Mouse (Mus musculus): ENCODE measurements at regions not wholly inside any gene's neighbourhood (a gene's known extent, or its start where the extent isn't known, plus 50 kb on each side); places are given as distances from the start of the nearest gene placed in this dataset.

DNA sequence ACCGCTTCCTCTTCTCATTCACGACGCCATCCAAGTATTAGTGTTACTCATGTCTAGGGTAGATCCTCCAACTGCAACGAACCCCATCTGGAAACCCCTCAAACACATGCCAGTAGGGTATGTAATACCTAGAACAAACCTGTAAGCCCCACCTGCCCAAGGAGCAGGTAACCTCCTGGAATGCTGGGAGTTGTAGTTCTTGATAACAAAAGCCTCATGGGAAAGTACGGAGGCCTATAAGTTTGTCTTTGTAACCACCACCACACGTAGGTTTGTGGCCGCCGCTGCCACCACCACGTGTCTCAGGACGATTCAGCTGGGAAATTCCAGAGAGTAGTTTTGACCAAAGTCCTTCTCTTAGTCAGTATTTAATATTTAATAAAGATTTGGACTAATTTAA, 107.4 kb upstream of the Unc5b start:
- no peak for DNase-seq (ENCODE audit: low read depth in 1 of 2, low spot score in 2 of 2)

DNA sequence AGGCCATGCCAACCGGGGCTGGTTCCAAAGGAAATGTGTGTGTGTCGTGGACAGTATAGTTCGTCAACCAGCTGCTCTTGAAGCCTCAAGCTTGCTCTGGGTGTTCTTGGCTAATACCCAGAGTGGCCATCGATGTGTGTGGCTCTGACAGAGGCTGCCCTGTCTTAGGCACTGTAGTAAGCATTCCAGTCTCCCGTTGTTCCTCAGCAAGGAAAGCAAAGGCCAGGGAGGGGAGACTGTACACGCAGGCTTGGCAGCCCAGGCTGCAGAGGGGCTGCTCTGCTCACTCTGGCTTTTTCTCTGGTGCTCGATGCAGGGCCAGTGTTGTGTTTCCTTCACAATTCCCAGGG, 106.1 kb upstream of the Unc5b start:
- no peak for DNase-seq (ENCODE audit: low read depth in 1 of 2, low spot score in 2 of 2)

DNA sequence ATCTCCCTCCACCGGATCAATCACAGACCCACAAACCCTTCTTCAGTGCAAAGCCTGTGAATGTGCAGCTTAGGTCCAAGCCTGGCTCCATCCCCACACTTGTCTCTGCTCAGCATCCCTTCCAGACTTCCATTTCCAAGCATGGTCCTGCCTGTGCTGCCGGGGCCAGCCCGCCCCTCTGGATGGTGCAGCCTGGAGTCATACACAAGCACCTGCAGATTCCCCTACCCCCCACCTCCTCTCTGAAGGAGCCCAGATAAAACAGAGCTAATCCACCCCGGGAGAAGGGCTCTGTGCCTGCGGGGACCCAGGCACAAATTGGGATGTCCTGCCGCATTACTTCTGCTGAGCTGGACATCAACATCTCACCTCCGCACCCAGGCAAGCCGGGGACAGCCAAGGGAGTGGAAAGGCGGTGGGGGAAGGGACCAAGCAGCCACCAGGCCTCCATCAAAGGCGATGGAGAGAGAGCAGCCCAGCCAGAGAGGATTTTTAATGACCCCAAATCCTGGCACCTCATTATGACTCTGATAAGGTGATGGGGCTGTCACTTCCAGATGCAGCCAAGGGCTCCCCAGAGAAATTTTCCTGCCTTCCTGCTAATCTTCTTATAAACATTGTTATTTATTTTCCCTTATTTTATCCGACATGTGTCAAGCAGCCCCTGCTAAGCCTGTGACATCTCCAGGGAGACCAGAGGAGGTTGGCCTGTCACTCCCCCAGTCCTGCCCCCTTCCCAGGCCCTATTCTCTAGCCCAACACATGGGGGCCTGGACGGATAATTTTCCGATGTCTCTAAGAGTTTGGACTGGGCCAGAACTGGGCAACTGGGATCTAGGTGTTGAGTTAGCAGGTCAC, 105.5 kb upstream of the Unc5b start:
- no peak for DNase-seq (ENCODE audit: low read depth in 1 of 2, low spot score in 2 of 2)

DNA sequence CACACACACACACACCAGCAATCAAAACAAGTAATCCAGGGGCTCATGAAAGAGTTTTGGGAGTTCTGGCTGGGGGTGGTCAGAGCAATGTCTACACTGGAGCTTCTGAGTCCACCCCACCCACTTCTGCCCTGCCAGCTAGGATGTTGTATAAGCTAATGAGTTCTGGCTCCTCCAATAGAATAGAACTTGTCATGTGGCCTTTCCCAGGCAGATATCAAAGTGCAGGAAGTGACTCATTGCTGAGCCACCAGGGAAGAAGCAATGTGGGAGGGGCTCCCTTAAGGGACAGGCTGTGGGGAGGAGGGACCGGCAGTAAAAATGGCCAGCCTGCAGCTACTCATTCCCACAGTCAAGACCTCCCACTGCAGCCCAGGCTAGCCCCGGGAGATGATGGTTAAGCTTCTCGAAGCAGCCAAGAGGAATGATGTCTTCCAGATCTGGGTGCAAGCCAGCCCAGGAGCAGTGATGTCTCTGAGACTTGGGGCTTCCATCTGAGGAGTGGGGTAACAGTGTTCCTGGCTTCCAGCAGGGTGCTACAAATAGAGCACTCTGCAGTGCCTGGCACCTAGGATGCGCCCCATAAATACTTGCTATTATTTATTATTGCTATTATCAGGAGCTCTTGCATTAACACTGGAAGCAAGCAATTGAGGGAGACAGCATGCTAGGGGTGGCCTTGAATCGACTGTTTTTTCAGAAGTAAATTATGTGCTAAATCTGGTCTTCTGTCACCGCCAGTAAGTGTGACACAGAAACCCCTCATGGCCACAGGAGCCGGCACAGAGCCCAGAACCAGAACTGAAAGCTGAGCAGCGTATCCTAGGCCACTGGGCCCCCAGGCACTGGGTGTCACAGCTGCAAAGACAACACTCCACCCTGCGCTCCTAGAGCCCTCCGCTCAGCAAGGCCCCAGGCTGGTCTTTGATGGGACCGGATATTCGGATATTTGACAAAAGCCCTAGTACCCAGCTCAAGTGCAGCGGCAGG, 103.2 kb upstream of the Unc5b start:
- peak; percentile 25 to 52 for DNase-seq (ENCODE audit: low read depth in 1 of 2, low spot score in 2 of 2)

DNA sequence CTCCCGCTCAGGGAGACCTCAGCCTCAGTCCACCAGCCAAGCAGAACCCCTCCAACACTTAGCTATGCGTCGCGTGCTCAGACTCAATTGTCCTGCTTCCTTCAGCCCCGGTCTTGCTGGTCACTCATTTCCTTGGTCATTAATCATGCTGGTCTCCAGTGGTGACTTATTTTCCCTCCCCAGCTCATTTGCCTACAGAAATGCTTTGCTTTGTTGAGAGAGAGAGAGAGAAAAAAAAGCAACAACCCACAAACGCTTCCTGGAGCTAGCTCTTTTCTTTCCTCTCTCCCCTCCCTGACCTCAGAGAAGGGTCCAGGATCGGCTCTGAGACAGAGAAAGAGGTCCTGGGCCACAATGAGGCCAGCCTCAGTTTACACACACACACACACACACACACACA, 102.5 kb upstream of the Unc5b start:
- no peak for DNase-seq (ENCODE audit: low read depth in 1 of 2, low spot score in 2 of 2)

DNA sequence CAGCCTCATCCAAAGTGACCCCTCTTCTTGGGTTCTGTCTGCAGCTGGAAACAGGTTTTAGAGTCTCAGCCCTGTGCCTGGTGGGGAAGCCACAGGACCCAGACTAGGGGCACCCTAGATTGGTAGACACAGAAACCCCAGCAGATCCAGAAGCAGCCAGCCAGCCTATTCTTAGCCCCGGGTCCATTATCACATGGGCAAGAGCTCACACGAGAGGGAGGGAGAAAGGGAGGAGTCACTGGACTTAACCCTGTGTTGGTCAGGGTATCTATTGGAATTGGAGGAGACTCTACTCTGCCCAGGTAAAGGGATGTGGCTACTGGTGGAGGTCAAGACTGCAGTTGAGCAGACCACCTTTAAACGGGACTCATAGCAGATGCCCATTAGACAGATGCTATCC, 101.5 kb upstream of the Unc5b start:
- no peak for DNase-seq (ENCODE audit: low read depth in 1 of 2, low spot score in 2 of 2)

DNA sequence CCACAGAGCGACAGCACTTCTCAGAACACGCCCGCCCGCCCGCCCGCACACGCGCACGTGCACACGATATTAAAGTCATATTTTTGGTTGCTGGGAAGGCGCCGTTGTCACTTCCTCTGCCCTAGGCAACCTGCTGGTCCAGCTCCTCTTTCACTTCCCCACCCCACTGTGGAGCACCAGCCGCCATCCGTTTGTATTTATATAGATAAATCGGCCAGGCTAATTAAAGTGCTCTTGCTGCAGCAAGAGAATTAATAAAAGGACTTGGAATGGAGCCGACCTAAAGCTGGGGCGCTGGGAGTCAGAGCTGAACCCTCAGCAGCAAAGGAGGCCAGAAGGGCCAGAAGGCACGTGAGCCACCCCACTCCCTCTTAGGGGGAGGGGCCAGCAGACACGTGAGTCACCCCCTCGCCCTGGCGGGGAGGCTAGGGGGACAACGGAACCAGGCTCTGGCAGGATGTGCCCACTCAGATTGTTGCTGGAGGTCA, 100.6 kb upstream of the Unc5b start:
- DNase-seq (ENCODE audit: low read depth in 1 of 2, low spot score in 2 of 2) = peak; percentile 43 to 56

DNA sequence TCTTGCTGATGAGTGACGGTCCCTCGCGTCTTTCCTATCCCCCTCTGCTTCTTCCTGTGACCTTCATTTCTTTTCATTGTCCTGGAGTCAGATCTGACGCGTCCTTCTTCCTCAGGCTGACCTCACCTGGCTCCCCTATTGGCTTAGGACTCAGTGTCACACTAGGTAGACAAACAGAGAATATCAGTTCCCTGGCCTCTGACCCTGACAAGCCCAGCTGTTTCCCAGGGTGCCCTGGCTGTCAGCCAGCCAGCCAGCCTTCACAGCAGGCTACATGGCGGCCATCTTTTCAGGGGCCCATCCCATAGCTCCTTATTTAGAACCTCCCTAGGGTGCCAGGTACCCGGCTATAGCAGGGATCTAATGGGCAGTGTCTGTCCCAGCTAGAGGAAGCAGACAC, 97.3 kb upstream of the Unc5b start:
- DNase-seq (ENCODE audit: low read depth in 1 of 2, low spot score in 2 of 2) = no peak

DNA sequence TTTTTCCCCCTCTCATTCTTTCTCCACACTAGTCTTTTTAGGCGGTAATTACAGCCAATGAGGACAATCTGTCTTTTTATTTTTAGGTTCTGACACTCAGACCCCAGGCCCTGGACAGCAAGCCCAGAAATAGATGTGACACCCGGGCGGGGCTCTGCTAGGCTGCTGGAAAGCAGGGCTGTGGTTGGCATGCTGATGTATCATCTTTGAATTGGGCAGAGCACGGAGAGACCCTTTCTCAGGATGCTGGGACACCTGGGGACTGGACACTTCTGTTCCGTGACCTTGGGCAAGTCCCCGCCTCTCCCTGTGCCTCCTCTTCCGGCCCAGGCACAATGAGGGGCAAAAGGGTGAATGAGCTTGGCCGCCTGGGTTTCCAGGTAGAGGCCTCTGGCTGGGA, 96.8 kb upstream of the Unc5b start:
- no peak for DNase-seq (ENCODE audit: low read depth in 1 of 2, low spot score in 2 of 2)

DNA sequence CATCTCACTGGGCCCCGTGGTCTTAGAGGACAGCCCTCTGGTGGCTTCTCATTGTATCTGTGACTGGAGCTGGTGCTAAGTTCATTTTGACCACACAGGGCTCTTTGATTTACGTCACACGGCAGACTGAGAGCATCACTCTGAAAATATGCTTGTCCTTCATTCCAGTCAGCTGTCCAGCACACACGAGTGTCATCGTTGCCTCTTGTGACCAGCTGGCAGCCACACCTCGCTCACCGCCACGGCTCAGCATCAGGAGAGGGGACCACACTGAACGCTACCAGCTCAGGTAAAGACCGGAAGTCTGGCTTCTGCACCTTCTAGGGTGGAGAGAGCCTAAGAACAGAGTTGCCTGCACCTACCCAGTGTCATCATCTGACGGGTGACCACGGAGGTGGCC, 95.3 kb upstream of the Unc5b start:
- no peak for DNase-seq (ENCODE audit: low read depth in 1 of 2, low spot score in 2 of 2)

DNA sequence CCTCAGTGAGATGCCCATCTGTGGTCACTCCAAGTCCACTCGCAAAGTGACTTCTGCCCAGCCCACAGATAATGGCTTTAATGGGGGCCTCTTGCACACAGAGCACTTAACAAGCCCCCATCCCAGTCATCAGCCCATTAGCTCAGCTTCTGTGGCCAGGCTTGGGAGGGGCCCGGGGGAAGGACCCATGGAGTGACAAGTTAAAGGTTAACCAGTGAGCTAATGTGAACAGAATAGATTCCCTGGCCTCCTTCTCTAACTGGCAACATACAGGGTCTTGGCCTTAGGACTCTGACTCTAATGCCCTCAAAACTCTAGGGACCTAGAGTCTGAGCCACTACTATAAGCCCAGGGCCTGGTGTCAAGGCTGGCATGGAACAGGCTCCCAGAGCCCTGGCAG, 94.3 kb upstream of the Unc5b start:
- DNase-seq (ENCODE audit: low read depth in 1 of 2, low spot score in 2 of 2) = no peak

DNA sequence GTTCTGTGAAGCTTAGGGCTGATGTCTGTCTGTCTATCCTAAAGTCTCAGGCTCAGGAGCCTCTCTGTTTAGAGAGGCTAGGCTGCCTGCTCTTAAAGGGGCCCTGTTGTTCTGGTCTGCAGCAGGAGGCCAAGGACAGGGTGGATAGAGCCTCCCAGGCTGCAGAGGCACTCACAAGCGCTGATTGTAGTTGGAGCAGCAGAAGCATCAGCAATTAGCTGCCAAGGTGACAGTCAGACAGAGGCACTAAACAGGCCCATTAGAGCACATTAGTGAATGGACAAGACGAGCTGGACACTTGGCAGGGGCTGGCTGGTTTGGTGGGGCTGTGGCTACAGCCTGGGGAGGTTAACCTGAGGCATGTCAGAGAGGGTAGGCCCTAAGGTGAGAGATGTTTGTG, 93.8 kb upstream of the Unc5b start:
- DNase-seq (ENCODE audit: low read depth in 1 of 2, low spot score in 2 of 2) = no peak

DNA sequence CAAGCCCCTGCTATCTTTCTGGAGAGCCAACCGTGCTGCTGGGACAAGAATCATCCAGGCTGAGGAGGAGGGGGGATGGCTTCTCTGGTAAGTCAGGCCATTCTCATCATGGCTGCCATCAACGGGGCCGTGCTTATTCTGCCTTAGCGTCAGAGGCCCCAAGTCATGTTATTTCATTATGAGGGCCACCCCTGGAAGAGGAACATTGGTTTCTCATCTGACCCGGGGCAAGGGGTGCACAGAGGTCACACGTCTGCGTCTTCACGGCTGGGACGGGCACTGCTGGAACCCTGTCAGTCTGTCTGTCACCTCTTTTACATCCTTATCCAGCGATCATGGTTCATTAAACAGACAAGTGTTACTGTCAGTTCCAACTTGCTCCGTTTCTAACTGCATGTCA, 92.4 kb upstream of the Unc5b start:
- no peak for DNase-seq (ENCODE audit: low read depth in 1 of 2, low spot score in 2 of 2)

DNA sequence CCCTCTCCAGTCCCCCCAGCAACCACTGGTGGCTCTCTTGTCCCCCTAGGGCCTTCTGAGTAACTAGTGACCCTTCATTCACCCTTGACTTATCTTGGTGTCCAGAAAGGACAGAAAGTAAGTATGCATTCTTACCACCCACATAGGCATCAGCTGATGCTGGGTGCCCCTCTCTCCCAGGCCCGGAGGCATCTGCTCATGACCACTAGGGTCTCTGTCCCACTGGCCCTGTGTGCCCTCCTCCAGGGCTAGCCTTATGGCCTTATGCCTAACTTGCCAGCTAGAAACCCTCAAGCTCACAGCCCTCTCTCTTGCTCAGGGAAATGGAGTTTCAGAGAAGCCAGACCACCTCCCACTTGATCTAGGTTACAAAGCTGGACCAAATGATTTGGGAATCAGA, 89.2 kb upstream of the Unc5b start:
- no peak for DNase-seq (ENCODE audit: low read depth in 1 of 2, low spot score in 2 of 2)

DNA sequence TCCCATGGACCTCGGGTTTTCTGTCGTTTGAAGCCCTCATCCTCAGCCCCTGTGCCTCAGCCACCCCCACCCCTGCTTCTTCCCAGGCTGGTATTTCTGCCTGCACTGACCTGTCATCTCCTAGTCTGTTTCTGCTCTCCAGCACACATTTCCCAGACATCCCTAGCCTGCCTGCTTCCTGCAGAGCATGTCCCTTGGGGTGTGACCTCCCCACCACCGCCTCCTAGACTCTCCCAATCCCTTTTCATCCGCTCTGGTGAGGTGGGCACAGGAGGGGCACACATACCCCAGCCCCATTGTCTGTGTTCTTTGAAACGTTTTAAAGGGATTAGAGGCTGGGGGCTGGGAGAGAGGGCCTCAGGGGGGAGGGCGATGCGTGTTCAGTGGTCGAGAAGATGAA, 86.6 kb upstream of the Unc5b start:
- DNase-seq (ENCODE audit: low read depth in 1 of 2, low spot score in 2 of 2) = no peak

DNA sequence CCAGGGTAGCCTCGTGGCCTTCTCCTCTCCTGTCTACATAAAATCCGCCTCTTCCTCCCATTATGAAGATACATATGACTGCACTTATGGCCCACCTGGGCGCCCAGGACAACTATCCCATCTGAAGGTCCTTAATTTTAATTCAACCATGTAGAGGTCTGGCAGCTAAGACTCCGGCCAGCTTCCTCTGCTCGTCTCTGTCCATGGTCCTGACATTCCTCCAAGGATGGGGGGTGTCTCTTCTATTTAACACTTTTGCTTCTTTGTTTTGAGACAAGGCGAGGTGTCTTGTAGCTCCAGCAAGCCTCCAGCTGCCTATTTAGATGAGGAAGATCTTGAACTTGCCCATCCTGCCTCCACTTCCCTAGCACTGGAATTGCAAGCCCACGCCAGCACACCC, 83.0 kb upstream of the Unc5b start:
- DNase-seq (ENCODE audit: low read depth in 1 of 2, low spot score in 2 of 2) = no peak

DNA sequence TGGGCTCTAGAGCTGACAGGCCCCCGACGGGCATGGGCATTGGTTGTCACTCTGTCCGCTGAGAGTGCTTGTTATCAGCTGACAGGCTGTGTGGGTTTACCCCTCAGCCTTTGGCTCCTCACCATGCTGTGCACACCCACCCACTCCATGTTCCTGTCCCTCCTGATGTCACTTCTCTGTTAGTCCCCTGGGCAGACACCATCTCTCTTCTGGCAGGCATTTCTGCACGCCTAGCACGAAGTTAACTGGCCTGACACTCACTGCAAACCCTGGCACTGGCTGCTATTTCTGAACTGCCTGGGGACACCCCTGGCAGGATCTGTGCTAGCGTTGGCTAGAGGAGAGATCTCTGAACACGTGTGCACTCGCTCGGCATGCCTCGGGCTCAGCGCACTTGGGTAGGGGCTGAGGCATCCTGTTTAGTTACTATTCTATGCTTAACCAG, 82.1 kb upstream of the Unc5b start:
- DNase-seq (ENCODE audit: low read depth in 1 of 2, low spot score in 2 of 2) = no peak

DNA sequence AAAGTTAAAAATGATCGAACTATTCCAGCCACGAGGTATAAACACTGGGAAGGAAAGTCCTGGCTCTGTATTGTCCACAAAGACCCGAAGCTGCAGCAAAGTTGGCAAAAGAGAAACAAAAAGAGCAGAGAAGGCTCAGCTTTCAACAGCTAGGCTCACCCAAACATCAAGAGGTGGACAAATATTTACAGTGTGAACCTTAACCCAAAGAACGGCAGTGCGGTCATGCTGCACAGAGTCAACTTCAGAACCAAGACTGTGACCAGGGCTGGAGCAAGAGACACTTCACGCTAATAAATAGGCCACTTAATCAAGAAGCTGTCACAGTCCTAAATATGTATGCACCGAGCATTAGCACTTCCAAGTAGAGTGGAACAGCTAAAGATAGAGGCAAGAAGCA, 73.0 kb upstream of the Unc5b start:
- no peak for DNase-seq (ENCODE audit: low read depth in 1 of 2, low spot score in 2 of 2)

DNA sequence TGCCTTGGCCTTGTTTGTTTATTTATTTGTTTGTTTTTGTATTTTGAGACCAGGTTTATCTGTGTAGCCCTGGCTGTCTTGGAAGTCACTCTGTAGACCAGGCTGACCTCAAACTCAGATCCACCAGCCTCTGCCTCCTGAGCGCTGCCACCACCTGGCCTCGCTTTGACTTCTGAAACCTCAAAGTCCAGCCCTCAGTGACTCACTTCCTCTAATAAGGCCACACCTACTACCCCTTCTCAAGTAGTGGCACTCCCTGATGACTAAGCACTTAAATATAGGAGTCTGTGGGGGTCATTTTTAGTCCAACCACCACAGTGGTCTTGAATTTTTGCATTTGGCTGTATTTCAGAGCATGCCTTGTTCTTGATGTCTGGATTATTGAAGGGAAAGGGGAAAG, 69.6 kb upstream of the Unc5b start:
- DNase-seq (ENCODE audit: low read depth in 1 of 2, low spot score in 2 of 2) = no peak

DNA sequence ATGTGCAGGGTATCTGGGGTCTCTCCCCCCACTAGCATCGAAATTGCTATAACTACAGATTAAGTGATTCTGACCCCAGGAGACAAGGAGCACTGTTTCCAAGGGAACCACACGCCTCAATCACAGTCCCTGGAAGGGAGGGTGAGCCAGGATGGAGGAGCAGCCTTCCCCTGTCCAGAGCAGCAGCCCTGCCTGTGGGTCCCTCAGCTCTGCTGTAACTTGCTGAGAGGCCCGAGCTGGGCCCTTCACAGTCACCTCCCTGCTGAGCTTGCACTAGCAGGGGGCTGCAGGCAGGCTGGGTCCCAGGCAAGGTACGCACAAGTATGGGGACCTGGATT, 62.4 kb upstream of the Unc5b start:
- DNase-seq (ENCODE audit: low read depth in 1 of 2, low spot score in 2 of 2) = no peak

DNA sequence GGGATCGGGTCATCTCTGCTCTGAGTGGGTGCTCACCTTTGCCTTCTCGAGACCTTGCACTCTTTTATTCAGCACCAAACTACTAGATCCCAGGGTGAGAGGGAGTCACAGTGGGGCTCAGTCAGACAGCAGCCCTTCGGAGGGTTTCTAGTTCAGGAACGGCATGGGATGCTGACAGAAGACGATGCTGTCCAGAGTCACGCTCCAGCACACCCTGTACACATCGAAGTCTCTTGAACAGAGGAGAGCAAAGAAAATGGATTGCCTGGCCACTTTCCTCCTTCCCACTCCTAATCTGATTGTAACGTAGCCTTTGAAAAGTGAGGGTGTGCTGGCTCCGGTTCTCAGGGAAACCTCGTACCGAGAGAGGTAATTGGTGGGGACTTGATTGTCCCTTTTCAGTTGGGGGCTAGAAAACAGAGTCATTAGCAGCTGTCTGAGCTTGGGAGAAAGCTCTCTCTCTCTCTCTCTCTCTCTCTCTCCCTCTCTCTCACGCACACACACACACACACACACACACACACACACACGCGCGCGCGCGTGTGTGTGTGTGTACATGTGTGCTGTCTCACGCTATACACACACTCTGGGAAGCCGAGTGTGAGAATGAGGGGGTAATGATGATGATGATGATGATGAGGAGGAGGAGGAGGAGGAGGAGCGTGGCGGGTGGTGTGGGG, 61.9 kb upstream of the Unc5b start:
- DNase-seq (ENCODE audit: low read depth in 1 of 2, low spot score in 2 of 2) = no peak

DNA sequence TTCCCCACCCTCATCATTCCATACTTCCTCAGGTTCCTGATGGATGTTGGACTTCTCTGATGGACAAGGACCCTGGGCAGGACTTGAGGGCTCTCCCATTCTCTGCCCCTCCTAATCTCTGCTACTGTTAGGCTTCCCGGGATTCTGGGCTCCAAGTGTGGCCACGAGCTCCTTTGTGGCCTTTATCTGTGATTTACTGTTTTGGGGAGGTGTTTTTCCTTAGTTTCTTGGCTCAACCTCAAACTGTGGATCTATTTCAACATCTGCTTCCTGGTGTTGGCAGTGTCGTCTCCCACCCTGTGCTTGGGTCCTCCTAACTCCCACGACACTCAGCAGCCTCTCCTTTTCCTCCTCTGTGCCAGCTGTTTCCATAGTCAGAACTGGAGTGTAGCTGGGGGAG, 61.3 kb upstream of the Unc5b start:
- no peak for DNase-seq (ENCODE audit: low read depth in 1 of 2, low spot score in 2 of 2)
